In genomic region chr1:194688161-194688560, GRCm38 (mm10) we compare ENCODE assay signal across 28 mouse cellular contexts.
DNase-seq lines count a peak whose midpoint lies in the region; ATAC-seq and TF ChIP-seq lines count a peak whose summit lies in the region.
"Had no signal": no experiment of that assay in that cellular context is flagged by ENCODE, and none has a peak within 500 bp of the region (broad histone marks: within the 10 kb centered on the region; RNA-seq: fewer than 3 reads in every experiment).

No protein-coding gene starts in this region.

- H3K4me1 ChIP-seq in heart, embryonic 11.5 days (ENCODE audit: control insufficient read depth, insufficient read depth, low read length): peaks cover 29% of the 10 kb centered on the region
- H3K4me1 ChIP-seq in heart, embryonic 16.5 days (ENCODE audit: control insufficient read depth, insufficient read depth, low read length): peaks cover 26% of the 10 kb centered on the region
- H3K4me1 ChIP-seq in embryonic fibroblast, embryonic 13.5 days (ENCODE audit: control insufficient read depth, insufficient read depth, low read length): peaks cover 10% of the 10 kb centered on the region
- H3K4me1 ChIP-seq: embryonic facial prominence, embryonic 15.5 days; liver, embryonic 15.5 days had no signal

- no peak overlapping the region for H3K4me2 ChIP-seq in heart, embryonic 11.5 days
- no peak overlapping the region for H3K4me2 ChIP-seq in heart, embryonic 16.5 days (ENCODE audit: low read depth, low read length)
- H3K4me2 ChIP-seq: embryonic facial prominence, embryonic 15.5 days; forebrain, embryonic 13.5 days; limb, embryonic 12.5 days; liver, embryonic 15.5 days; lung, embryonic 14.5 days; neural tube, embryonic 13.5 days had no signal

- no peak overlapping the region for H3K9ac ChIP-seq in heart, embryonic 11.5 days (ENCODE audit: low read depth, low read length)
- H3K9ac ChIP-seq in heart, embryonic 16.5 days (ENCODE audit: low read length): no peak overlapping the region; the same call in 1 of the 2 replicates
- H3K9ac ChIP-seq: embryonic facial prominence, embryonic 15.5 days; forebrain, embryonic 13.5 days; limb, embryonic 12.5 days; liver, embryonic 15.5 days; lung, embryonic 14.5 days; neural tube, embryonic 13.5 days had no signal

- 26% methylated on average over 2 of the region's 2 CpGs for WGBS in heart, embryonic 11.5 days (ENCODE audit: insufficient replicate concordance)
- 25% methylated on average over 2 of the region's 2 CpGs for WGBS in heart, embryonic 16.5 days

- H3K27ac ChIP-seq in heart, embryonic 11.5 days (ENCODE audit: low read depth, low read length): peak overlapping the region; percentile 62
- peak overlapping the region; percentile 73 for H3K27ac ChIP-seq in heart, embryonic 16.5 days (ENCODE audit: low read length)
- peak overlapping the region; percentile 79; the same call in 1 of the 2 replicates for H3K27ac ChIP-seq in embryonic fibroblast, embryonic 13.5 days (ENCODE audit: insufficient read depth, low read length)
- H3K27ac ChIP-seq: embryonic facial prominence, embryonic 15.5 days; forebrain, embryonic 13.5 days; limb, embryonic 12.5 days; liver, embryonic 15.5 days; midbrain, embryonic 10.5 days; neural tube, embryonic 13.5 days had no signal

- no peak for TF ChIP-seq POLR2A in embryonic fibroblast, embryonic 13.5 days (IDR thresholded peaks at IDR 0.05; ENCODE audit: low read depth, low read length)

- intact Hi-C loops in heart, postnatal 10 days (cut with DNase I): no loop called here
- intact Hi-C loops in heart, postnatal 25 days (cut with DNase I): no loop called here

- ATAC-seq in heart, embryonic 11.5 days (replicated peaks; ENCODE audit: insufficient number of reproducible peaks, low FRiP score, low TSS enrichment): no peak
- no peak for ATAC-seq in heart, embryonic 16.5 days (replicated peaks; ENCODE audit: extremely low read depth, insufficient read depth, low FRiP score)
- ATAC-seq: forebrain, embryonic 13.5 days; hindbrain, embryonic 16.5 days; midbrain, embryonic 16.5 days had no signal

- no peak for TF ChIP-seq CTCF in embryonic fibroblast, embryonic 13.5 days (IDR thresholded peaks at IDR 0.05; ENCODE audit: borderline replicate concordance, insufficient read depth, low read length)

- DNase-seq in adrenal gland, adult 2 months: peak; percentile 33
- no peak for DNase-seq in adrenal gland, postnatal 4 days (ENCODE audit: low spot score in 2 of 2)
- DNase-seq in heart, postnatal 10 days: no peak
- DNase-seq in heart, postnatal 25 days (ENCODE audit: low spot score): no peak
- DNase-seq in urinary bladder, postnatal 14 days (ENCODE audit: low spot score): no peak
- DNase-seq: adrenal gland, postnatal 25 days; cerebellum, adult 18-20 months; cerebellum, postnatal 14 days; kidney, adult 2 months; kidney, postnatal 36 days; lung, postnatal 14 days; thymus, postnatal 14 days had no signal

- H3K4me3 ChIP-seq in heart, embryonic 11.5 days (ENCODE audit: low read depth, low read length): no peak overlapping the region
- no peak overlapping the region for H3K4me3 ChIP-seq in heart, embryonic 16.5 days (ENCODE audit: low read length)
- no peak overlapping the region for H3K4me3 ChIP-seq in embryonic fibroblast, embryonic 13.5 days (ENCODE audit: insufficient read depth, low read length)
- H3K4me3 ChIP-seq: embryonic facial prominence, embryonic 10.5 days; embryonic facial prominence, embryonic 15.5 days; forebrain, embryonic 13.5 days; layer of hippocampus, adult 2 months; left cerebral cortex, adult 2 months; limb, embryonic 12.5 days; liver, embryonic 15.5 days; midbrain, embryonic 10.5 days; neural tube, embryonic 13.5 days had no signal

- no peaks in the 10 kb centered on the region for H3K9me3 ChIP-seq in heart, embryonic 11.5 days (replicated peaks; ENCODE audit: control insufficient read depth, low read length)
- H3K9me3 ChIP-seq in heart, embryonic 16.5 days (replicated peaks; ENCODE audit: control insufficient read depth, low read length): no peaks in the 10 kb centered on the region
- H3K9me3 ChIP-seq: embryonic facial prominence, embryonic 10.5 days; embryonic facial prominence, embryonic 15.5 days; forebrain, embryonic 13.5 days; G1E; limb, embryonic 12.5 days; liver, embryonic 15.5 days; midbrain, embryonic 10.5 days; neural tube, embryonic 13.5 days had no signal

- no peaks in the 10 kb centered on the region for H3K27me3 ChIP-seq in heart, embryonic 11.5 days (ENCODE audit: control insufficient read depth, insufficient read depth, low read length)
- H3K27me3 ChIP-seq in heart, embryonic 16.5 days (ENCODE audit: control insufficient read depth, insufficient read depth, low read length): no peaks in the 10 kb centered on the region
- H3K27me3 ChIP-seq: embryonic facial prominence, embryonic 15.5 days; forebrain, embryonic 13.5 days; limb, embryonic 12.5 days; liver, embryonic 15.5 days; neural tube, embryonic 13.5 days had no signal

- H3K36me3 ChIP-seq in heart, embryonic 11.5 days (ENCODE audit: control insufficient read depth, insufficient read depth, low read length): no peaks in the 10 kb centered on the region
- H3K36me3 ChIP-seq in heart, embryonic 16.5 days (ENCODE audit: control insufficient read depth, insufficient read depth): no peaks in the 10 kb centered on the region
- H3K36me3 ChIP-seq: embryonic facial prominence, embryonic 10.5 days; embryonic facial prominence, embryonic 15.5 days; G1E; limb, embryonic 12.5 days; liver, embryonic 15.5 days; midbrain, embryonic 10.5 days had no signal
